Mouse (Mus musculus): ENCODE results near the gene Kcnj1.

GRCm38 (mm10) chr9:32400662-32401161 is 28.4 kb downstream of the Kcnj1 start:
- TF ChIP-seq CTCF (IDR thresholded peaks at IDR 0.05; ENCODE audit: borderline replicate concordance, extremely low read depth, insufficient read depth, insufficient read length), result no peak
- no peak for TF ChIP-seq POLR2A (IDR thresholded peaks at IDR 0.05; ENCODE audit: borderline replicate concordance, extremely low read depth, insufficient read depth, insufficient read length, poor library complexity, severe bottlenecking)
